In the genomic region with DNA sequence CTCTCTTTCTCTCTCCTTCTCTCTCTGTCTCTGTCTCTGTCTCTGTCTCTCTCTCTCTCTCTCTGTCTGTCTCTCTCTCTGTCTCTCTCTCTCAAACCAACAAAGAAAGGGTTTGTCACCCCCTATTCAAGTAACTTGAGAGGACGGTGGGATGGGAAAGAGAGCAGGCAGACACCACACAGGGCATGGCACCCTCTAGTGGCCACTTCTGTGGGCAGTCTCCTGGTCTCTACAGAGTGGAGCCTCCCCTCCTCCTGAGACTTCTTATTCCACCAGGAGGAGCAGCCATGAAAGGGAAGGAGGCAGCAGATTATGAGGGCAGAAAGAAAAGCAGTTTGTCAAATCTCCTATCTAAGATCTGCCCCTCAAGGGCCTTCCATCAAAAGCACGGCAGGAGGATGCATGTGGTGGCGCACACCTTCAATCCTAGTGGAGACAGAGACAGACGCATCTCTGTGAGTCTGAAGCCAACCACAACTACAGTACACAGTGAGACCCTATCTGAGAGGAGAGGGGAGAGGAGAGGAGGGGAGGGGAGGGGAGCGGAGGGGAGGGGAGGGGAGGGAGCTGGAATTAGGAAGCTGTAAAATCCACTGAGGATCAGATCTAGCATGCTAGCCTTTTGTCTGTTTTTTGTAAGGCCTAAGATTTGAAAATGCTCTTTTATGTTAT, we compare ENCODE assay signal across 9 mouse cellular contexts.
DNase-seq lines count a peak whose midpoint lies in the region; ATAC-seq lines count a peak whose summit lies in the region.
"Had no signal": no experiment of that assay in that cellular context is flagged by ENCODE, and none has a peak within 500 bp of the region (broad histone marks: within the 10 kb centered on the region; RNA-seq: fewer than 3 reads in every experiment).

No protein-coding gene starts in this region.

- H3K27me3 ChIP-seq in heart, embryonic 11.5 days (ENCODE audit: control insufficient read depth, insufficient read depth, low read length), result no peaks in the 10 kb centered on the region
- H3K27me3 ChIP-seq in intestine, embryonic 14.5 days (replicated peaks; ENCODE audit: control insufficient read depth, insufficient read depth, low read length), result no peaks in the 10 kb centered on the region
- H3K27me3 ChIP-seq in midbrain, embryonic 12.5 days, result no peaks in the 10 kb centered on the region
- H3K27me3 ChIP-seq in splenic B cell, adult 2 months (ENCODE audit: control insufficient read depth, insufficient read depth, low read length, poor library complexity, severe bottlenecking), result no peaks in the 10 kb centered on the region

- peaks cover 28% of the 10 kb centered on the region for H3K4me1 ChIP-seq in heart, embryonic 11.5 days (ENCODE audit: control insufficient read depth, insufficient read depth, low read length)
- peaks cover 8% of the 10 kb centered on the region for H3K4me1 ChIP-seq in intestine, embryonic 14.5 days (replicated peaks; ENCODE audit: control insufficient read depth, insufficient read depth, low read length)
- H3K4me1 ChIP-seq in midbrain, embryonic 12.5 days, result peaks cover 51% of the 10 kb centered on the region

- 50% methylated on average over 5 of the region's 5 CpGs for WGBS in heart, embryonic 11.5 days (ENCODE audit: insufficient replicate concordance)
- 44% methylated on average over 5 of the region's 5 CpGs for WGBS in intestine, embryonic 14.5 days
- 20% methylated on average over 4 of the region's 5 CpGs for WGBS in midbrain, embryonic 12.5 days

- peak; percentile 53 to 78 for DNase-seq in heart, adult 18-20 months
- DNase-seq in cerebellum, postnatal 14 days, result peak; percentile 88 to 91
- peak; percentile 42 to 66 for DNase-seq in frontal cortex, postnatal 36 days (ENCODE audit: low spot score in 2 of 2)
- peak; percentile 80 for DNase-seq in intestine, embryonic 14.5 days (ENCODE audit: low spot score)
- DNase-seq in left cerebral cortex, postnatal 25 days (ENCODE audit: low spot score in 2 of 2), result peak; percentile 55 to 66
- DNase-seq in splenic B cell, adult 2 months (ENCODE audit: low read depth, low spot score), result peak; percentile 66

- H3K36me3 ChIP-seq in heart, embryonic 11.5 days (ENCODE audit: control insufficient read depth, insufficient read depth, low read length), result no peaks in the 10 kb centered on the region; the same call in 1 of the 2 replicates
- peaks cover 9% of the 10 kb centered on the region; the same call in 1 of the 2 replicates for H3K36me3 ChIP-seq in intestine, embryonic 14.5 days (ENCODE audit: control insufficient read depth, insufficient read depth, low read length)
- peaks cover 22% of the 10 kb centered on the region for H3K36me3 ChIP-seq in midbrain, embryonic 12.5 days
- H3K36me3 ChIP-seq in splenic B cell, adult 2 months (ENCODE audit: control insufficient read depth, insufficient read depth, low read length, poor library complexity, severe bottlenecking), result no peaks in the 10 kb centered on the region

- H3K27ac ChIP-seq in heart, embryonic 11.5 days (ENCODE audit: low read depth, low read length), result no peak overlapping the region
- no peak overlapping the region for H3K27ac ChIP-seq in intestine, embryonic 14.5 days (ENCODE audit: low read depth)
- peak overlapping the region; percentile 81 for H3K27ac ChIP-seq in midbrain, embryonic 12.5 days (replicated peaks)

- H3K4me3 ChIP-seq in heart, embryonic 11.5 days (ENCODE audit: low read depth, low read length), result no peak overlapping the region
- no peak overlapping the region for H3K4me3 ChIP-seq in intestine, embryonic 14.5 days (ENCODE audit: low read depth, low read length)
- H3K4me3 ChIP-seq in midbrain, embryonic 12.5 days, result no peak overlapping the region

- no peak overlapping the region for H3K4me2 ChIP-seq in heart, embryonic 11.5 days
- no peak overlapping the region for H3K4me2 ChIP-seq in intestine, embryonic 14.5 days (ENCODE audit: low read length)
- no peak overlapping the region for H3K4me2 ChIP-seq in midbrain, embryonic 12.5 days (replicated peaks)

- intact Hi-C loops in left cerebral cortex, postnatal 25 days (cut with DNase I), result loop anchor here (5.0 kb wide), 1 partner anchor 160 kb away; no protein-coding TSS in a partner anchor

- no peaks in the 10 kb centered on the region for H3K9me3 ChIP-seq in heart, embryonic 11.5 days (replicated peaks; ENCODE audit: control insufficient read depth, low read length)
- H3K9me3 ChIP-seq in intestine, embryonic 14.5 days (ENCODE audit: control insufficient read depth, low read length), result no peaks in the 10 kb centered on the region
- H3K9me3 ChIP-seq in midbrain, embryonic 12.5 days, result no peaks in the 10 kb centered on the region
- H3K9me3 ChIP-seq: G1E had no signal

- H3K9ac ChIP-seq in heart, embryonic 11.5 days (ENCODE audit: low read depth, low read length), result no peak overlapping the region
- no peak overlapping the region for H3K9ac ChIP-seq in intestine, embryonic 14.5 days (ENCODE audit: low read length)
- no peak overlapping the region for H3K9ac ChIP-seq in midbrain, embryonic 12.5 days (replicated peaks)

- no peak for ATAC-seq in heart, embryonic 11.5 days (replicated peaks; ENCODE audit: insufficient number of reproducible peaks, low FRiP score, low TSS enrichment)
- ATAC-seq in intestine, embryonic 14.5 days (replicated peaks; ENCODE audit: low FRiP score, low TSS enrichment, low read depth), result no peak
- ATAC-seq in midbrain, embryonic 12.5 days (ENCODE audit: low FRiP score, low read depth), result peak; percentile 70
